Mouse (Mus musculus) pancreas, adult 10 weeks (tissue): Measurements from ENCODE around the gene Gfod2. TPM values are rescaled to one million over a fixed set of nuclear protein-coding genes. Genes with fewer than 3 reads are reported as not detected.

Source experiments
- polyA plus RNA-seq: library from polyadenylated mRNA; stranded (reverse); fragments of 350-450 nt; fragmentation: Illumina TruSeq; extraction: RNeasy Lipid Tissue Mini Kit (QIAGEN cat#74804); gene quantifications from one replicate; pipeline ENCODE4 v1.2.3, GENCODE M21; 2015; ENCODE audit warnings: low read depth, low replicate concordance; ENCODE audit not compliant: insufficient read depth

Gene Gfod2
- polyA plus RNA-seq: 3.7 TPM

GRCm38 (mm10) chr8:105758277-105759108 lies at the start of gene Gfod2:
Gene Gfod2, minus strand, starts transcription at chr8:105758664.

GRCm38 (mm10) chr8:105707498-105708403 lies 50.7 kb downstream of the Gfod2 start, which contains the start of the genes 4933405L10Rik and Enkd1:
Gene 4933405L10Rik, plus strand, starts transcription at chr8:105707655.
Gene Enkd1, minus strand, starts transcription at chr8:105708210.

GRCm38 (mm10) chr8:105700966-105701824 lies 57.3 kb downstream of the Gfod2 start, which contains the start of the genes Acd and Pard6a:
Gene Acd, minus strand, starts transcription at chr8:105701102.
Gene Pard6a, plus strand, starts transcription at chr8:105701148.

GRCm38 (mm10) chr8:105685796-105686308 lies 72.6 kb downstream of the Gfod2 start, which contains the start of gene Carmil2:
Gene Carmil2, plus strand, starts transcription at chr8:105686274.

Other genes with a start within 250 kb of the Gfod2 start
- gene Hsd11b2, start 239.9 kb downstream of the Gfod2 start, polyA plus RNA-seq: not detected
- 29.8 TPM for gene Atp6v0d1, start 192.6 kb downstream of the Gfod2 start, polyA plus RNA-seq
- 13.9 TPM for gene Ripor1, start 153.4 kb downstream of the Gfod2 start, polyA plus RNA-seq
- 10.2 TPM for gene Ctcf, start 122.1 kb downstream of the Gfod2 start, polyA plus RNA-seq
- gene Agrp, start 121.3 kb downstream of the Gfod2 start, polyA plus RNA-seq: not detected
- gene Carmil2, start 72.4 kb downstream of the Gfod2 start, polyA plus RNA-seq: 0.61 TPM
- 8.9 TPM for gene Acd, start 57.6 kb downstream of the Gfod2 start, polyA plus RNA-seq
- gene Pard6a, start 57.5 kb downstream of the Gfod2 start, polyA plus RNA-seq: 1.4 TPM
- not detected for gene 4933405L10Rik, start 51.0 kb downstream of the Gfod2 start, polyA plus RNA-seq
- gene Enkd1, start 50.5 kb downstream of the Gfod2 start, polyA plus RNA-seq: 1.6 TPM
- 5.2 TPM for gene Ranbp10, start 68.7 kb upstream of the Gfod2 start, polyA plus RNA-seq
- not detected for gene Tsnaxip1, start 69.1 kb upstream of the Gfod2 start, polyA plus RNA-seq
- gene Cenpt, start 94.6 kb upstream of the Gfod2 start, polyA plus RNA-seq: 3.4 TPM
- gene Thap11, start 96.5 kb upstream of the Gfod2 start, polyA plus RNA-seq: 7.8 TPM
- 16.2 TPM for gene Nutf2, start 101.9 kb upstream of the Gfod2 start, polyA plus RNA-seq
- gene Edc4, start 122.2 kb upstream of the Gfod2 start, polyA plus RNA-seq: 16.1 TPM
- gene Nrn1l, start 134.9 kb upstream of the Gfod2 start, polyA plus RNA-seq: not detected
- gene Pskh1, start 141.8 kb upstream of the Gfod2 start, polyA plus RNA-seq: 3.8 TPM
- 23,700 TPM for gene Ctrl, start 175.2 kb upstream of the Gfod2 start, polyA plus RNA-seq
- gene Psmb10, start 179.8 kb upstream of the Gfod2 start, polyA plus RNA-seq: 298 TPM
- gene Lcat, start 184.7 kb upstream of the Gfod2 start, polyA plus RNA-seq: 6.6 TPM
- 8.7 TPM for gene Slc12a4, start 207.4 kb upstream of the Gfod2 start, polyA plus RNA-seq
- not detected for gene Dpep3, start 220.8 kb upstream of the Gfod2 start, polyA plus RNA-seq
- 3.0 TPM for gene Dus2, start 232.7 kb upstream of the Gfod2 start, polyA plus RNA-seq
- gene Dpep2nb, start 247.3 kb upstream of the Gfod2 start, polyA plus RNA-seq: not detected